Mouse (Mus musculus): ENCODE results near the gene Ddx47.

DNA sequence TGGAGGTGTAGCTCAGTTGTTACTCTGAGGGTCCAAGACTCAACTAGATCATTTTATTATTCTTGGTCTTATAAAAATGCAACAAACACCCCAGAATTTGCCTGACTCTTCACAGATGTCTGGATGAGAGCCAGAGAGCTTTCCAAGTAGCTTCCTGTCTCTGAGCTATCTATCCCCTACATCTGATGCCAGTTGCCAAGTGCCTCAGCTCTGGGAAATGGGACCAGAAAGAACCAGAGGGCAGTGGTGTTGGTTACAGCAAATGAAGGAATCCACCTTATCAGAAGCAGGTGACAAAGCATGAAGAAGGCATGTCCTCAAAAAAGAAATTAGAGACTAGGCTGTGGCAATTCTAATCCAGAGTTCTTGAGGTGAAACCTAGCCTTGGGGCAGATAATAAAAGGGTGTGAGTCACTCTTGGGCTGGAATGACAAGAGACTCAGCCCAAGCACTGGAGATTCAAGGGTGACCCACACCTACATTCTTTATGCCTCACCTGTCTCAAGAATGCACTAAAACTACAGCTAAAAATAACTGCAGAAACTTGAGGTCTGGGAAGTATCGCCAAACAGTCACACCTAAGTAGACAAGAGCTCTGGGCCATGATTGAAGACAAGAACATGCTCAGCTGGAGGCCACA, 13.5 kb downstream of the Ddx47 start:
- no peak for TF ChIP-seq POLR2A (IDR thresholded peaks at IDR 0.05; ENCODE audit: low read depth, low read length)
- no peak for TF ChIP-seq CTCF (IDR thresholded peaks at IDR 0.05; ENCODE audit: borderline replicate concordance, insufficient read depth, low read length)

Data from embryonic fibroblast, embryonic 13.5 days (primary cell).